Mouse (Mus musculus) ovary, postnatal 36 days (tissue): ENCODE results near the gene Cfdp1.

ENCODE experiments used
- DNase-seq: peaks from one replicate; pipeline ENCODE4 v3.0.0; 2022; ENCODE audit warnings: low spot score, mixed read lengths

Gene Cfdp1

GRCm38 (mm10) chr8:111793324-111793917 is 60.7 kb downstream of the Cfdp1 start:
- DNase-seq: no peak

- no peak for DNase-seq
Measured at GRCm38 (mm10) chr8:111789639-111790038, 64.5 kb downstream of the Cfdp1 start.

- no peak for DNase-seq
Measured at GRCm38 (mm10) chr8:111789200-111789599, 64.9 kb downstream of the Cfdp1 start.

GRCm38 (mm10) chr8:111788497-111788896 is 65.6 kb downstream of the Cfdp1 start:
- no peak for DNase-seq

GRCm38 (mm10) chr8:111788085-111788484 is 66.0 kb downstream of the Cfdp1 start:
- DNase-seq: no peak

- DNase-seq: peak; percentile 20
Measured at GRCm38 (mm10) chr8:111787683-111788082, 66.4 kb downstream of the Cfdp1 start.

- DNase-seq: no peak
Measured at GRCm38 (mm10) chr8:111786701-111787588, 67.1 kb downstream of the Cfdp1 start.

- no peak for DNase-seq
Measured at GRCm38 (mm10) chr8:111786116-111786515, 68.0 kb downstream of the Cfdp1 start.

GRCm38 (mm10) chr8:111782671-111783394 is 71.3 kb downstream of the Cfdp1 start:
- no peak for DNase-seq

GRCm38 (mm10) chr8:111782161-111782560 is 71.9 kb downstream of the Cfdp1 start:
- DNase-seq: no peak

GRCm38 (mm10) chr8:111780697-111781424 is 73.2 kb downstream of the Cfdp1 start:
- DNase-seq: no peak

- no peak for DNase-seq
Measured at GRCm38 (mm10) chr8:111779690-111780089, 74.4 kb downstream of the Cfdp1 start.

GRCm38 (mm10) chr8:111778801-111779200 is 75.3 kb downstream of the Cfdp1 start:
- no peak for DNase-seq

- no peak for DNase-seq
Measured at GRCm38 (mm10) chr8:111776492-111776891, 77.6 kb downstream of the Cfdp1 start.

GRCm38 (mm10) chr8:111775766-111776165 is 78.3 kb downstream of the Cfdp1 start:
- DNase-seq: no peak

- no peak for DNase-seq
Measured at GRCm38 (mm10) chr8:111773476-111773875, 80.6 kb downstream of the Cfdp1 start.

GRCm38 (mm10) chr8:111773057-111773456 is 81.0 kb downstream of the Cfdp1 start:
- DNase-seq: no peak

GRCm38 (mm10) chr8:111772083-111772482 is 82.0 kb downstream of the Cfdp1 start:
- no peak for DNase-seq

GRCm38 (mm10) chr8:111771625-111772020 is 82.5 kb downstream of the Cfdp1 start:
- no peak for DNase-seq

GRCm38 (mm10) chr8:111770958-111771624 is 83.0 kb downstream of the Cfdp1 start:
- no peak for DNase-seq

- DNase-seq: peak; percentile 53
Measured at GRCm38 (mm10) chr8:111769764-111770428, 84.2 kb downstream of the Cfdp1 start.
